Mouse (Mus musculus) monocyte, adult 5-6 weeks (primary cell): ENCODE measurements around the gene Sdc3. TPM values are rescaled to one million over a fixed set of nuclear protein-coding genes. Genes with fewer than 3 reads are reported as not detected.

ENCODE experiments used
- ATAC-seq: fragments of 153-309, 156-312 bp; replicated peaks from 2 replicates; pipeline ENCODE4 v1.8.0; 2017; ENCODE audit warnings: mild to moderate bottlenecking; ENCODE audit not compliant: low TSS enrichment, insufficient number of reproducible peaks, severe bottlenecking, poor library complexity, low FRiP score
- total RNA-seq: library from RNA; stranded (forward); fragments of 200-1000, 200-491, 200-594 nt; gene quantifications from 3 replicates; pipeline ENCODE4 v1.2.3, GENCODE M21; 2017

Sdc3 gene
- total RNA-seq, 1 experiment from 2014 or later, result 16.3 TPM

GRCm38 (mm10) chr4:130787530-130787929, 4.8 kb upstream of the Sdc3 start:
- peak; percentile 64 for ATAC-seq

GRCm38 (mm10) chr4:130790180-130790579, 2.2 kb upstream of the Sdc3 start:
- peak; percentile 48 for ATAC-seq

GRCm38 (mm10) chr4:130791811-130792375, 444 bp upstream of the Sdc3 start:
- ATAC-seq, result no peak

- ATAC-seq, result no peak
Measured at GRCm38 (mm10) chr4:130793180-130793501, 804 bp downstream of the Sdc3 start.

GRCm38 (mm10) chr4:130794771-130795170, 2.4 kb downstream of the Sdc3 start:
- ATAC-seq, result peak; percentile 20

GRCm38 (mm10) chr4:130795970-130796369, 3.6 kb downstream of the Sdc3 start:
- no peak for ATAC-seq

- ATAC-seq, result no peak
Measured at GRCm38 (mm10) chr4:130797201-130798051, 5.1 kb downstream of the Sdc3 start.

GRCm38 (mm10) chr4:130798416-130798815, 6.1 kb downstream of the Sdc3 start:
- ATAC-seq, result no peak

- no peak for ATAC-seq
Measured at GRCm38 (mm10) chr4:130799118-130799517, 6.8 kb downstream of the Sdc3 start.

- no peak for ATAC-seq
Measured at GRCm38 (mm10) chr4:130799582-130799981, 7.2 kb downstream of the Sdc3 start.

- peak; percentile 74 for ATAC-seq
Measured at GRCm38 (mm10) chr4:130800147-130800546, 7.8 kb downstream of the Sdc3 start.

- peak; percentile 30 for ATAC-seq
Measured at GRCm38 (mm10) chr4:130801198-130801597, 8.9 kb downstream of the Sdc3 start.

- peak; percentile 29; the same call in 1 of the 2 replicates for ATAC-seq
Measured at GRCm38 (mm10) chr4:130801624-130802329, 9.4 kb downstream of the Sdc3 start.

GRCm38 (mm10) chr4:130803591-130803990, 11.3 kb downstream of the Sdc3 start:
- no peak for ATAC-seq

GRCm38 (mm10) chr4:130804292-130804691, 12.0 kb downstream of the Sdc3 start:
- ATAC-seq, result no peak

- no peak for ATAC-seq
Measured at GRCm38 (mm10) chr4:130804771-130805361, 12.5 kb downstream of the Sdc3 start.

GRCm38 (mm10) chr4:130805746-130806145, 13.4 kb downstream of the Sdc3 start:
- no peak for ATAC-seq

- no peak for ATAC-seq
Measured at GRCm38 (mm10) chr4:130806746-130807145, 14.4 kb downstream of the Sdc3 start.

GRCm38 (mm10) chr4:130809784-130810183, 17.4 kb downstream of the Sdc3 start:
- no peak for ATAC-seq
